Mouse (Mus musculus): ENCODE results near the gene Dlg2. TPM values are rescaled to one million over a fixed set of nuclear protein-coding genes. Genes with fewer than 3 reads are reported as not detected.

Gene Dlg2
- polyA plus RNA-seq, 1 experiment from 2014 or later: 18.6 TPM

DNA sequence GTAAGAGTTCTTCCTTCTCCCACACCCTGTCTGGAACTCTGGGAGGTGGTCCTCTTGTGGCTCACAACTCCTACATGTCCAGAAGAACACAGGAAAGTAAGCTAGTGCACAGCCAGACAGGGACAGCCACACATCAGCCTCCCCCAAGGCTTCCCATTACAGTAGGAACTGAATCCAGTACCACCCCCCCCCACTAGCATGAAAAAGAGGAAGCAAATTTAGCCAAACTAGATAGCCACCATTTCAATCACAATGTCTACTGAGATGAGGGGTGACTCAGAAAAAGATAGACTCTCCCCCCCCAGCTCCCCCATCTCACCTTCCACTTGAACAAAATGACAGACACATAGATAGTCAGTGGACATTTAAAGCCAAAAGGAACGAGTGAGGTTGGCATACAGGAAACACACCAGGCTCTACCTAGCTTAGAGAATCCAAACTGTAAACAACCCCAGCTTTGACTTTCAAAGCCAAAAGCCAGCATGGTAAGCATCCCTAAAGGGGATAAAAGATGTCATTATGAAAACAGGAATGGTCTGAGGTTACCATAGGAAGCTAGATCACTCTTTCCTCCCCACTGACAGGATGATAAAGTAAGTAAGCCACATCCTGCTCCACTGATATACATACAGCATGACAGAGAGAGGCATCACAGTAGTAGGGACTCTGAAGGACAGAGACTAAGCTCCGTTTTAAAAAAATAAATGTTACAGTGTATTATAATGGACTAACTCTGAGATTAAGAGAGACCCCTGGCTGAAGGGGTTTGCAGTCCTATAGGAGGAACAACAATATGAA is 1986.8 kb downstream of the Dlg2 start:
- Histone ChIP-seq H3K36me3 (no peaks in the 10 kb centered on the region), H3K9ac (no peak overlapping the region), H3K27ac (no peak overlapping the region), H3K4me2 (no peak overlapping the region), H3K4me3 (no peak overlapping the region), H3K4me1 (replicated peaks) (no peaks in the 10 kb centered on the region), H3K9me3 (no peaks in the 10 kb centered on the region), H3K27me3 (no peaks in the 10 kb centered on the region)
- WGBS: 76% methylated on average over 2 of the region's 2 CpGs
- ATAC-seq (ENCODE audit: low FRiP score): no peak

DNA sequence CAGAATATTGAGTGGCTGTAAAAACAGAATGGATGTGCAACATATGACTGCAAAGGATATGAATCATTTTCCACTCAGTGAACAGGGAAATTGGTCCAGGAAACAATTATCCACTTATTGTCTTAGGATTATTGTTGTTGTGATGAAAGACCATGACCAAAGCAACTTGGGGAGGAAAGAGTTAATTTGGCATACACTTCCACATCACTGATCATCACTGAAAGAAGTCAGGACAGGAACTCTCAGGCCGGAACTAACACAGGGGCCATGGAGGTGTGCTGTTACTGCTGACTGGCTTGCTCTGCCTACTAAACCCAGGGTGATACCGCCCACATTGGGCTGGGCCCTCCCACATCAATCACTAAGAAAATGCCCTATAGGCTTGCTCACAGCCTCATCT is 1987.8 kb downstream of the Dlg2 start:
- no peak overlapping the region for H3K4me2 ChIP-seq
- no peaks in the 10 kb centered on the region for H3K9me3 ChIP-seq
- no peak overlapping the region for H3K9ac ChIP-seq
- H3K4me1 ChIP-seq (replicated peaks): no peaks in the 10 kb centered on the region
- no peak for ATAC-seq (ENCODE audit: low FRiP score)
- H3K36me3 ChIP-seq: no peaks in the 10 kb centered on the region
- 37% methylated on average over 2 of the region's 2 CpGs for WGBS
- H3K27me3 ChIP-seq: no peaks in the 10 kb centered on the region
- H3K27ac ChIP-seq: no peak overlapping the region
- no peak overlapping the region for H3K4me3 ChIP-seq

DNA sequence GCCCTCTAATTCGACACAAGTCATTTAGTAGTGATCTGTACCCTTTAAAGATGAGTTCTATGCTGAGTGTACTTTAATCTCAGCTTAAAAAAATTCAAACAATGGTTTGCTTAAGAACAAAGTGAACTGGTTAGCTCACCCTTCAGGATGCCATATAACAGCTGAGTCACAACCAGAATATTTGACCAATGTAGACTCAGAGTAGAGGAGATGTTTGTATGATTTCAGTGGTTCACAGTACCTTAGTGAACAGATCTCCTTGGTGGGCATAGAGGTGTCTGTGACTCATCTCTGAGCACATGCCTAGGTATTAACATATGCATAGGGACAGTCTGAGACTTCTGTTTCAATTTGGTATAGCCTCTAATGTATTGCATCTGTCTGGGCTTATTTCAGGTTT is 2002.7 kb downstream of the Dlg2 start:
- Histone ChIP-seq H3K9ac (no peak overlapping the region), H3K36me3 (no peaks in the 10 kb centered on the region), H3K4me2 (no peak overlapping the region), H3K27me3 (no peaks in the 10 kb centered on the region), H3K4me1 (replicated peaks) (no peaks in the 10 kb centered on the region), H3K4me3 (no peak overlapping the region), H3K9me3 (no peaks in the 10 kb centered on the region), H3K27ac (no peak overlapping the region)
- WGBS: 76% methylated on average over 1 of the region's 1 CpGs
- ATAC-seq (ENCODE audit: low FRiP score): no peak

DNA sequence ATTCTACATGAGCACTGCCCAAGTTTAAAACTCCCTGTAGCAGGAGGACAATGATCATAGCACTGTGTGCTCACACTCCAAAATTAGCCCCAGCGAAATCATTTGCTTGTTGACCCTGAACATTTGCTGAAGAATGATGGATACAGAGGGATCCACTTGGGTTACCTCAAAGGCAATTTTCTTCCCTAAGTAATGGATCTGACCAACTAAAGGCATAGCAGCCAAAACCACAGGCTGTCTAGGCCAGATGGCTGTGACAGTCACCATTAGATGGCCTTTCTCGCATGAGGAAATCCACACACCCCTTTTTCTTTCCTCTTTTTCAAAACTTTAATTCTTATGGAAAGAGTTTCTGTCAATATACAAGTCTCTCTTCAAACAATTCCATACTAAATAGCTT is 2003.3 kb downstream of the Dlg2 start:
- Histone ChIP-seq H3K4me3 (no peak overlapping the region), H3K27me3 (no peaks in the 10 kb centered on the region), H3K9ac (no peak overlapping the region), H3K4me1 (replicated peaks) (no peaks in the 10 kb centered on the region), H3K36me3 (no peaks in the 10 kb centered on the region), H3K27ac (no peak overlapping the region), H3K9me3 (no peaks in the 10 kb centered on the region), H3K4me2 (no peak overlapping the region)
- no peak for ATAC-seq (ENCODE audit: low FRiP score)
- WGBS: 95% methylated on average over 2 of the region's 2 CpGs

DNA sequence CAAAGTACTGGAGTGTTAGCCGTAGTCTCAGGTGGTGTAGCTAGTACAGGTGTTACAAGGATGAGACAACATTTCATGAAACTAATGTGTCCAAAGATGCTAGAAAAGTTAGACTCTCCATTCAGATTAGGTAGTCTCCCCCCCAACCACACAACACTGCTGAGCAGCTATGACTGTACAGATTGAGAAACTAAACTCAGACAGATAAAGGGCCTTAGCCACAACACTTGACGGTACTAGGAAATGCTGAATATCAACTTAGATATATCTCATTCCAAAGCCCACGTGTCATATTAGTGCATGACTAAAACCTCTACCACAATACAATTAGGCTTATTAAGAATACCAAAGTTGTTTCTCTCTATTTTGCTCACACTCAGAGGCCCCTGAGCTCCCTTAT is 2006.9 kb downstream of the Dlg2 start:
- Histone ChIP-seq H3K4me2 (no peak overlapping the region), H3K27me3 (no peaks in the 10 kb centered on the region), H3K4me3 (no peak overlapping the region), H3K9me3 (no peaks in the 10 kb centered on the region), H3K27ac (no peak overlapping the region), H3K4me1 (replicated peaks) (no peaks in the 10 kb centered on the region), H3K9ac (no peak overlapping the region), H3K36me3 (no peaks in the 10 kb centered on the region)
- 95% methylated on average over 3 of the region's 3 CpGs for WGBS
- ATAC-seq (ENCODE audit: low FRiP score): no peak

DNA sequence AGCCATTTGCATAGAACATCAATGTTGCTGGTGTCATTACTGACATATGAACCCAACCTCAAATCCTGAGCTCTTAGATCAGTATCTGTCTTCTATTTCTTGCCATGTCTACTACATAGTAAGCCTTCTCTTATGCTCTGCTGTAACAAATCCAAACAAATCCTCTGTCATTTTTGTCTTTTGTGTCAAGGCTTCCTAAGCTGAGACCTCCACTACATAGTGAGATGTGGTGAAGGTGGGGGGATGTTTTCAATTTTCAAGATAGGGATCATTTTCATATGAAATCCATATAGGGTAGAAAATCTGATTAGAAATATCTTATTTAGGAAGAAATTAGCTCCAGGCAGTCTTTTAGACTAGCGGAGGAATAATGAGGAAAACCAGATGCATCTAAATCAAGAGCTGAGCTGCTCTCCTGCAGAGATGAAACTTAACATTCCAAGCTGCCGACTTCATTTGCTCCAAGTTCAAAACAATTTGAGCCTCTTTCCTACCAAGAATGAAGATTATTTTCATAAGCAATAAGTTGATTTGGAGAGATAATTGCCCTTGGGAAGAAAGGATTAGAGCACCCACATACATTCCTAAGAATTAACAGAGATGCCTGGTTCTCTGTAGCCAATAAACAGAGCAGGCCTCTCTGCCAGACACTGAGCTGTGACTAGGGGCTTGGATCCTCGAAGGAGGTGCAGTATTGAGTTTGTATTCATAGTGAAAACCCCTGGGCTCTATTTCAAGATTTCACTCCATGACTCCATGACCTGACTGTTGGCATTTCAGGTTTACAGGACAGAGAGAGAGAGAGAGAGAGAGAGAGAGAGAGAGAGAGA is 2009.6 kb downstream of the Dlg2 start:
- ATAC-seq (ENCODE audit: low FRiP score): no peak
- Histone ChIP-seq H3K27ac (no peak overlapping the region), H3K9me3 (no peaks in the 10 kb centered on the region), H3K4me2 (no peak overlapping the region), H3K36me3 (no peaks in the 10 kb centered on the region), H3K9ac (no peak overlapping the region), H3K4me1 (replicated peaks) (no peaks in the 10 kb centered on the region), H3K4me3 (no peak overlapping the region), H3K27me3 (no peaks in the 10 kb centered on the region)
- WGBS: 61% methylated on average over 3 of the region's 3 CpGs

DNA sequence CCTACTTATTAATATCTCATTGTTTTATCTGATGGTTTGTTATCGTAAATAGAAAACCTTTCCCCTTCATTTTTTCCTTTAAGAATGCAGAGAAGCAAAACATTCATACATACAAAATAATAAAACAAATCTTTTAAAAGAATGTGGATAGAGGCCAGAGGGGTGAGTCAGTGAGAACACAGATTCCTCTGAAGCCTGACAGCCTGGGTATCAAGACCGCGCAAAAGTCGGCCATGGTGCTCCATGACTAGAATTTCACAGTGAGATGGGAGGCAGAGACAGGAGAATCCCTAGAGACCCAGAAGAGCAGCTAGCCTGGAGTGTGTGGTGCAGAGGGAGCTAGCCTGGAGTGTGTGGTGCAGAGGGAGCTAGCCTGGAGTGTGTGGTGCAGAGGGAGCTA is 2010.4 kb downstream of the Dlg2 start:
- Histone ChIP-seq H3K36me3 (no peaks in the 10 kb centered on the region), H3K9ac (no peak overlapping the region), H3K27ac (no peak overlapping the region), H3K4me2 (no peak overlapping the region), H3K9me3 (no peaks in the 10 kb centered on the region), H3K4me3 (no peak overlapping the region), H3K4me1 (replicated peaks) (no peaks in the 10 kb centered on the region), H3K27me3 (no peaks in the 10 kb centered on the region)
- no peak for ATAC-seq (ENCODE audit: low FRiP score)
- 97% methylated on average over 4 of the region's 4 CpGs for WGBS

DNA sequence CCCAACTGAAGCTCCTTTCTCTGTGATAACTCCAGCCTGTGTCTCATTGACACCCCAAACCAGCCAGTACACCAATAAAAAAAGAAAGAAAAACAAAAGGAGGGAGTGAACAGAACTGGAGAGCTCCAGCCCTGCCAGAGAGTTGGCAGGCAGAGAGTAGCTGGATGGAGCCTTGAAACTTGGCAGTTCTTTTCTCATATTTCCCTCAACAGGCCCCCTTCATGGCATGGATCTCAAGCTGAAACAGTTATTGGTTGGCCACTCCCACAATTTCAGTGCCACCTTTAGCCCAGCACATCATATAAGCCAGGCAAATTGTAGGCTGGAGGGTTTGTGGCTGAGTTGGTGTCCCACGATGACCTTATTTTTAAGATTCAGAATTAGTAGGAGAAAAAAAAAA is 2015.8 kb downstream of the Dlg2 start:
- no peaks in the 10 kb centered on the region for H3K36me3 ChIP-seq
- H3K9me3 ChIP-seq: no peaks in the 10 kb centered on the region
- H3K27me3 ChIP-seq: no peaks in the 10 kb centered on the region
- H3K9ac ChIP-seq: no peak overlapping the region
- H3K27ac ChIP-seq: no peak overlapping the region
- no peaks in the 10 kb centered on the region for H3K4me1 ChIP-seq (replicated peaks)
- H3K4me2 ChIP-seq: no peak overlapping the region
- no peak for ATAC-seq (ENCODE audit: low FRiP score)
- H3K4me3 ChIP-seq: no peak overlapping the region
- 96% methylated on average over 1 of the region's 1 CpGs for WGBS

DNA sequence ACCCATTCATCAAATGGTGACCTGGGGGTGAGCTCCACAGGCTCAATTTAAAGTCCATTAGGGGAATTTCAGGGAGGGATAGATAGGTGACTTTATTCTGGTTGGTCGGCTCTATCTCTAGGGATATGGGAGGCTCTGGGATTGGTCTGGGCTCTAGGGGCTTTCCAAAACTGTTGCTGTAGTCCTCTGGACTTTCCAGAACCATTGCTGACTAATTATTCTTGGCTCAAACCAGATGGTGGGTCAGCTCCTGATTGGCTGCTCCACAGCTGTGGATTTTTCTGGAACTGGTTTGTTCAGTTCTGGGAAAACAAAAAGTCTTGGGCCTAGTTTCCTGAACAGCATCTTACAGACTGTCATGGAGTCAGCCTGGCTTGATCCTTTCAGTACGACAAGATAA is 2017.0 kb downstream of the Dlg2 start:
- Histone ChIP-seq H3K4me1 (replicated peaks) (no peaks in the 10 kb centered on the region), H3K27me3 (no peaks in the 10 kb centered on the region), H3K36me3 (no peaks in the 10 kb centered on the region), H3K9me3 (no peaks in the 10 kb centered on the region), H3K9ac (no peak overlapping the region), H3K4me3 (no peak overlapping the region), H3K27ac (no peak overlapping the region), H3K4me2 (no peak overlapping the region)
- no peak for ATAC-seq (ENCODE audit: low FRiP score)
- WGBS: 84% methylated on average over 2 of the region's 2 CpGs

Other genes starting within 250 kb of the Dlg2 start
- not detected in 2 replicates for gene Ccdc83, start 210.9 kb upstream of the Dlg2 start, polyA plus RNA-seq (2015; fragmentation: Nextera tagmentation; extraction: Ambion mirVana)
- 4.4 and 4.7 TPM in 2 replicates for gene Sytl2, start 174.4 kb upstream of the Dlg2 start, polyA plus RNA-seq (2015; fragmentation: Nextera tagmentation; extraction: Ambion mirVana)
- 2.0 and 2.2 TPM in 2 replicates for gene Ccdc89, start 50.1 kb upstream of the Dlg2 start, polyA plus RNA-seq (2015; fragmentation: Nextera tagmentation; extraction: Ambion mirVana)
- 33.8 and 38.9 TPM in 2 replicates for gene Crebzf, start 33.9 kb upstream of the Dlg2 start, polyA plus RNA-seq (2015; fragmentation: Nextera tagmentation; extraction: Ambion mirVana)
- gene Tmem126a, start 19.4 kb upstream of the Dlg2 start, polyA plus RNA-seq (2015; fragmentation: Nextera tagmentation; extraction: Ambion mirVana): 134 and 140 TPM in 2 replicates
- 45.7 TPM in 2 replicates for gene Tmem126b, start 671 bp upstream of the Dlg2 start, polyA plus RNA-seq (2015; fragmentation: Nextera tagmentation; extraction: Ambion mirVana)